Mouse (Mus musculus) macrophage (primary cell): ENCODE data around the gene Hk1. TPM values are rescaled to one million over a fixed set of nuclear protein-coding genes. Genes with fewer than 3 reads are reported as not detected.

ENCODE experiments used
- H3K27ac ChIP-seq: fragments of 350-480 bp; formaldehyde crosslinking; 2 replicates; pipeline ENCODE4 v1.9.0; 2021
- H3K36me3 ChIP-seq: fragments of 350-480 bp; formaldehyde crosslinking; 2 replicates; pipeline ENCODE4 v1.9.0; 2021; ENCODE audit errors: inconsistent target
- H3K4me3 ChIP-seq: fragments of 350-480 bp; formaldehyde crosslinking; 2 replicates; pipeline ENCODE4 v1.9.0; 2021; ENCODE audit errors: inconsistent target
- H3K79me2 ChIP-seq: fragments of 350-480 bp; formaldehyde crosslinking; 2 replicates; pipeline ENCODE4 v1.9.0; 2021; ENCODE audit errors: inconsistent target
- WGBS: methylation state at CpG from one replicate; pipeline ENCODE4 v1.1.7; 2026; ENCODE audit warnings: inconsistent platforms; ENCODE audit not compliant: missing documents; 5-methylcytosine and 5-hydroxymethylcytosine counted together
- polyA plus RNA-seq: library from polyadenylated mRNA; stranded (reverse); fragments of 250-400 nt; gene quantifications from 3 replicates; pipeline ENCODE4 v1.2.4, GENCODE M21; 2018; ENCODE audit warnings: inconsistent platforms

Gene Hk1
- polyA plus RNA-seq, 1 experiment from 2014 or later: 62.1 TPM

DNA sequence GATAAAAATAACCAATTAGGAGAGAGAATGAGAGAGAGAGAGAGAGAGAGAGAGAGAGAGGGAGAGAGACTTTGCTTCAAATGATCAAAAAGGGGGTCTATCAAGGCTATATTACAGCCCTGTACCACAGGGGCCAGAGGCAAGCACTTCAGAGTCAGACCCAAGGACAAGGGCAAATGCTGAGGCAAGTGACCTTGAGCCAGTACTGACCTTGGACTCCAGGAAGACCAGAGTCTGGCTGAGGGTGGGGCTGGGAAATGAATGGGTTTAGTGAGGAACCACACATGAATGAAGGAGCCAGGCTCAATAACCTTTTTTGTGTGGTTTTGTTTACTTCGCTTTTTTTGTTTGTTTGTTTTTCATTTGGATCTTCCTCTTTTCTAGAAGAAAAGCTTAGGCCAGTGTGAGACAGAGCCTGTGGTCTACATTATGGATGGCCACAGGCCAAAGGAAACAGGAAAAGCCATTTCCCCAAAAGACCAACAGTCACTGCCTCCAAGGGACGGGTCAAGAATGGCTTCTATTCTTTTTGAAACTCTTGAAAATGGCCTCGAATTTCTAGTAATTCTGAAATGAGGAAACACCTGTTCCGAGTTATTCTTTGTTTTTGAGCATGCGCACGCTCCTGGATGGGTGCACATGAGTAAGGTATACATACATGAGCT is 92.1 kb downstream of the Hk1 start:
- Histone ChIP-seq H3K79me2 (no peaks in the 10 kb centered on the region), H3K4me3 (no peak overlapping the region), H3K36me3 (peaks cover 63% of the 10 kb centered on the region), H3K27ac (no peak overlapping the region)
- WGBS: 14% methylated on average over 6 of the region's 6 CpGs

DNA sequence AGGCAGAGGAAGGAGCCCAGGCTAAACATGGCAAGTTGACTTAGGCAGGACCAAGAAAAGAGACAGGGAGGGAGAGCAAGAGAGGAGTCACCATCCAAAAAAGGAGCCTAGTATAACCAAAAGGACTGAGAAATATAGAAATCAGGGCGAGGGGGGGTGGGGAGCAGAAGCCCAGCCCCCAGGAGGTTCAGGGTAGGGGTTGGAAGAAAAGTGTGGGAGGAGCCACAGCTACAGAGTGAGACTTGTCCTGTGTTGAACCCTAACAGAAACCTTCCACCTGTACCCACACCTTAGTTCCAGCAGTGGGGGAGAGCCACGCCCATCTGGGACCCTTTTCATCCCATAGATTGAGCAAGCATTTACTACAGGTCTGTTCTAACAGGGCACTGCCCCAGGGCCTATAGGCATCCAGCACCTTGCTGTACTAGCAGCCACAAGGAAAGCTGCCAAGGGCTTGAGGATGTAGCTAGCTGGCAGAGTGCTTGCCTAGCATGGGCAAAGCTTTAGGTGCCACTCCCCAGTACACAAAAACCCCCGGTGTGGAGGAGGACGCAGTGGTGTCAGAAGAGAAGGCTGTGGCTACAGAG is 96.4 kb downstream of the Hk1 start:
- WGBS: 91% methylated on average over 4 of the region's 4 CpGs
- Histone ChIP-seq H3K4me3 (no peak overlapping the region), H3K79me2 (no peaks in the 10 kb centered on the region), H3K36me3 (peaks cover 59% of the 10 kb centered on the region), H3K27ac (no peak overlapping the region)

DNA sequence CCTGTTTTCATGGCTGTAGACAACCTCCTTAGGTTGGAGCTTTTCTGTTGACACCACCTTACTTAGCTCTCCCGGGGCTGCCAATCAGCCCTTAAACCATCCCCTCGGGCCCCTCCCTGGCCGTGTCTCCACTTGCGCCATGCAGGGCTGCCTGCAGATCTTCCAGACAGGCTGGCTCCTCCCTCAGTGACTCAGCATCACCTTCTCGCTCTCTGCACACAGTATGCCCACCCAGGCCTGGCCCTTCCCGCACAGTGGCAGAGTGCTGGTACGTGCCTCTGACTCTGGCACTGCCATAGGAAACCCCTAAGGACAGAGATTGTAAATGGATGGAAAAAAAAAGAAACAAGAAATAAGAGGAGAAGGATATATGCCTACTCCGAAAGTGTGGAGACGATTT is 96.9 kb downstream of the Hk1 start:
- Histone ChIP-seq H3K36me3 (peaks cover 59% of the 10 kb centered on the region), H3K27ac (no peak overlapping the region), H3K79me2 (no peaks in the 10 kb centered on the region), H3K4me3 (no peak overlapping the region)
- WGBS: 88% methylated on average over 7 of the region's 9 CpGs

DNA sequence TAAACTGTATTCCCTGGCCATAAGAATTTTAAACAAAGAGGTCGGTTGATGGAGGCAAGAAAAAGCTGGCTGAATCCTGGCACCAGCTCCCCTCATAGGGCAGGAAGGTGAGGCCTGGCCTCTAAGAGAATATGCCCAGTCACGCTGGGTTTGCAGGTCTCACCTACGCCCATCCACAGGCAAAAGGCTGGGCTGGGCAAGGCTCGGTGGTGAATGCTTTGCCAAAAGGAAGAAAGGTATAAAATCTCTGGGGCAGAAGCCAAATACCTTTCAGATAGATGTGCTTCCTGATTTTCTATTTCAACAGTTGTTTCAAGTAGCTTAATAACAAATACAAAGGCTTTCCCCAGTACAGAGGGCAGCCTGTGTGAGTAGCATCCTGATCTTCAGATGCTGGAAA is 100.0 kb downstream of the Hk1 start:
- H3K27ac ChIP-seq: no peak overlapping the region
- H3K79me2 ChIP-seq: no peaks in the 10 kb centered on the region
- peaks cover 49% of the 10 kb centered on the region for H3K36me3 ChIP-seq
- H3K4me3 ChIP-seq: no peak overlapping the region
- WGBS: 92% methylated on average over 4 of the region's 4 CpGs

DNA sequence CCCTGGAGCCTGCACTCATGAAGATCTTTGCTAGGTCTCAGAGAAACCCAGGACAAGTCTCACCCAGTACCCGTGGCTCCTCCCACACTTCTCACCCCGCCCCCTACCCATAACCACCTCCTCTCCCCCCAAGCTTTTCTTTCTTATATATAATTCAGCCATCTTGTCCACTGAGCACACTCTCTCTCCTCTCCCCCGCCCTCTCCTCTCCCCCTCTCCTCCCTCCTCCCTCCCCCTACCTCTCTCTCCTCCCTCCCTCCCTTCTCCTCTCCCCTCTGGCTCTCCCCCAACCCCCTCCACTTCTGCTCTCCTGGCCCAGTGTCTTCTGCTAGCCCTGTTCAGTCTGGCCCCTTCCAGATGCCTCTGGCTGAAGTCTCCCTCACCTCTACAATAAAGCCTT is 100.6 kb downstream of the Hk1 start:
- 95% methylated on average over 2 of the region's 3 CpGs for WGBS
- Histone ChIP-seq H3K36me3 (peaks cover 51% of the 10 kb centered on the region), H3K79me2 (no peaks in the 10 kb centered on the region), H3K27ac (no peak overlapping the region), H3K4me3 (no peak overlapping the region)

DNA sequence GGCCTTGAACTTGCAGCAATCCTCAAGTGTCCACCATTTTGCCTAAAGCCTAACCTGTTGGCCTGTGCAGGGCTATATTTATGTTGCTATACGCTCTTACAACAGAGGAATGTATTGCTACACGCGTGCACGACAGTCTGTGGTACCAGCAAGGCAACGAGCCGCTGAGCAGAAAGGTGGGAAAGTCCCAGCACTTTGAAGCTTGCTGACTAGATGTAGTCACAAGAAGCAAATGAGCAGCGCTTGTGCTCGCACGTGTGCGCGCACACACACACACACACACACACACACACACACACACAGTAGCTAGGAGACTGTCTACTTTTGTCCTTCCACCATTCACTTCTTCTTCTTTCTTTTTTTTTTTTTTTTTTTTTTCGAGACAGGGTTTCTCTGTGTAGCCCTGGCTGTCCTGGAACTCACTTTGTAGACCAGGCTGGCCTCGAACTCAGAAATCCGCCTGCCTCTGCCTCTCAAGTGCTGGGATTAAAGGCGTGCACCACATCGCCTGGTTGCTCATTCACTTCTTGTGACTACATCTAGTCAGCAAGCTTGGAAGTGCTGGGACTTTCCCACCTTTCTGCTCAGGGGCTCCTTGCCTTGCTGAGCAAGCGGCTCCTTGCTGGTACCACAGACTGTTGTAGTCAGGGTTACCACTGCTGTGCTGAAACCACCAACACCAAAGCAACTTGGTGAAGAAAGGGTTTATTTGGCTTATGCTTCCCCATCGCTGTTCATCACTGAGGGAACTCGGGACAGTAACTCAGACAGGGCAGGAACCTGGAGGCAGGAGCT is 102.0 kb downstream of the Hk1 start:
- Histone ChIP-seq H3K4me3 (no peak overlapping the region), H3K36me3 (peaks cover 50% of the 10 kb centered on the region), H3K79me2 (no peaks in the 10 kb centered on the region), H3K27ac (no peak overlapping the region)
- WGBS: 93% methylated on average over 10 of the region's 19 CpGs

DNA sequence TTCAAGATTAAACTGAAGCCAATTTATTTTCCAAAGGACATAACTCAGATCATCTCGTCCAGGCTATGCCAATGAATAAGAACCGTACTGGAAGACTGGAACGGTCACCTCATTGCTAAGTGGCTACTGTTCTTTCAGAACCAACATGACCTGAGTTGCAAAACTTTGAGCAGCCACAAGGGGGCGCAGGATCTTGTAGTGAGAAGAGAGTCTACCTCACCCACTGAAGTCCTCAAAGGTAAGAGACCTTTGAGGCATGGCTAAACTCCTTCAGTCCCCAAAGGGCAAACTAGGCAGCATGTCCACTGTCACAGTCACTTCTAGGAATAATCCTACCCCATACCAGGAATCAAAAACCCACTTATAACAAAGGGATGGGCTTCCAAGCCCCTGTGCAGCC is 104.5 kb downstream of the Hk1 start:
- no peaks in the 10 kb centered on the region for H3K79me2 ChIP-seq
- peaks cover 46% of the 10 kb centered on the region for H3K36me3 ChIP-seq
- no peak overlapping the region for H3K4me3 ChIP-seq
- WGBS: 31% methylated on average over 4 of the region's 4 CpGs
- H3K27ac ChIP-seq: no peak overlapping the region

DNA sequence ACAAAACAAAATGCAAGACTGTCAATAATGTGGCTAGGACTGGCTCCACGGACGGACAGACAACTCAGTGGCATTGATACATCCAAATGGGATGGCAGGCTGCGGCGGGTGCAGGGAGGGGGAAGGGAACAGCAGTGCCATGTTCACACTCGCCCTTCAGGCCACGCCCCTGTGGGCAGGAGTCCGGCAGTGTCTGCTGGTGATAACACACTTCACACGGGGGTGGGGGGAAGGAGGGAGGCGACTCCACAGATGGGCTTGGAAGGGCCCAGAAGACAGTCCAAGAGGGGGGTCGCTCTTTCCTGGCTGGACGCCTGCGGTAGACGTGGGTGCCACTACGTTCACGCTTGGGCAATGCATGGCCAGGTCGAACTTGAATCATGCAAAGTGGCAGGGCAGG is 110.4 kb downstream of the Hk1 start:
- WGBS: 94% methylated on average over 16 of the region's 16 CpGs
- no peak overlapping the region for H3K4me3 ChIP-seq
- H3K36me3 ChIP-seq: peaks cover 44% of the 10 kb centered on the region
- H3K27ac ChIP-seq: no peak overlapping the region
- H3K79me2 ChIP-seq: no peaks in the 10 kb centered on the region

DNA sequence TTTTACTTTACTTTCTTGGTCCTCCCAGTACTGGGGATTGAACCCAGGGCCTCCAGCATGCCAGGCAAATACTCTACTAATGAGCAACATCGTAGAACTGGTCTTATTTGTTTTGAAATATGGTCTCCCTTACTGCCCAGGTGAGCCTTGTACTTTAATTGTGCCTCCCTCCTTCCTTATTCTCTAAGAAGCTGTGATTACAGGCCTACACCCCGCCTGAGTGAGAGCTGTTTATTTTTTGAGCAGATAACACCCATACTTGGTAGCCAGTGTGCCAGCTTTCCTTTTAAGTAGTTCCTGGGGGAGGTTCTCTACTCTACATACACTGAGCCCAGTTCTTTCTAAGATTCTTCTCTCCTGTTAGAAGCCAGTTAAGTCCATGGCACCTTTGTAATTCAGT is 115.4 kb downstream of the Hk1 start:
- Histone ChIP-seq H3K27ac (no peak overlapping the region), H3K36me3 (peaks cover 4% of the 10 kb centered on the region; the same call in 1 of the 2 replicates), H3K4me3 (no peak overlapping the region), H3K79me2 (no peaks in the 10 kb centered on the region)
- 85% methylated on average over 2 of the region's 2 CpGs for WGBS

DNA sequence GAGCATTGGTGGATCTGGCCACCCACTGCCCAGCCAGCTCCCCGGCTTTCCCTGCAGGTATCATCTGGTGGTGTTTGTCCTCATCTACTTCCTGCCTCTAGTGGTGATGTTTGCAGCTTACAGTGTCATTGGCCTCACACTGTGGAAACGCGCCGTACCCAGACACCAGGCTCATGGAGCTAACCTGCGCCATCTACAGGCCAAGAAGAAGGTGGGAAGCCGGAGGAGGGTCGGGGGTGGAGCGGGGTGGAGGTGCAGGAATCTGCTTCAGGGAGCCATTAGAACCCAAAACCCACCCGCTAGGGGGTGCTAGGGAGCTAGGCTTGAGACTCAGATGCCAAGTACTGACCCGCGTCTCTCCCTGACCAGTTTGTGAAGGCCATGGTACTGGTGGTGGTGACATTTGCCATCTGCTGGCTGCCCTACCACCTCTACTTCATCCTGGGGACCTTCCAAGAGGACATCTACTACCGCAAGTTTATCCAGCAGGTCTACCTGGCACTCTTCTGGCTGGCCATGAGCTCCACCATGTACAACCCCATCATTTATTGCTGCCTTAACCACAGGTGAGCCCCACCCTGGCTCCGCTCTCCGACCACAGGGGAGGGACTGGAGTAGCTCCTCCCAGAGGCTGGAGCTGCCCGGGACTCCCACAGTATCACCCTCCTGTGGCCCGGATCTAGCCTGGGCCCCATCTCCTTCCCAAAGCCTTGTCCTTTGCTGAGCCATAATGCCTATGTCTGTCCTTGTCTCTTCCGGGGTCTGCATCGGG is 118.4 kb downstream of the Hk1 start:
- Histone ChIP-seq H3K36me3 (no peaks in the 10 kb centered on the region), H3K79me2 (no peaks in the 10 kb centered on the region), H3K4me3 (no peak overlapping the region), H3K27ac (no peak overlapping the region)
- WGBS: 22% methylated on average over 18 of the region's 18 CpGs

DNA sequence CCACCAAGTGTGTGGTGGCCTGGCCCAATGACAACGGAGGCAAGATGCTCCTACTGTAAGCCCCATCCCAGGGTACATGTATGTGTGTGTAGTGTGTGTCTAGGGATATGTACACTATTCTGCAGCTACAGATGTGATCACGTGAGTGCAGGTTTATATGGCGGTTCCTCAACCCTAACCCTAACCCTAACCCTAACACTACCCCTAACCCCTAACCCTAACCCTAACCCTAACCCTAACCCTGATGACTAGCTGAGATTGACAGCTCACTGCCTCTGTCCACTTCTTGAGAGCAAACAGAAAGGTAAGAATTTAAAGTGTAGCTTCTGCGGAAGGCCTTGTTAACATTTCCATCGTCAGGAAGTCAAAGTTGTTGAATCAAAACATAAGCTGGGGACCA is 121.4 kb downstream of the Hk1 start:
- Histone ChIP-seq H3K36me3 (no peaks in the 10 kb centered on the region), H3K79me2 (no peaks in the 10 kb centered on the region), H3K27ac (no peak overlapping the region), H3K4me3 (no peak overlapping the region)
- WGBS: 89% methylated on average over 5 of the region's 5 CpGs

DNA sequence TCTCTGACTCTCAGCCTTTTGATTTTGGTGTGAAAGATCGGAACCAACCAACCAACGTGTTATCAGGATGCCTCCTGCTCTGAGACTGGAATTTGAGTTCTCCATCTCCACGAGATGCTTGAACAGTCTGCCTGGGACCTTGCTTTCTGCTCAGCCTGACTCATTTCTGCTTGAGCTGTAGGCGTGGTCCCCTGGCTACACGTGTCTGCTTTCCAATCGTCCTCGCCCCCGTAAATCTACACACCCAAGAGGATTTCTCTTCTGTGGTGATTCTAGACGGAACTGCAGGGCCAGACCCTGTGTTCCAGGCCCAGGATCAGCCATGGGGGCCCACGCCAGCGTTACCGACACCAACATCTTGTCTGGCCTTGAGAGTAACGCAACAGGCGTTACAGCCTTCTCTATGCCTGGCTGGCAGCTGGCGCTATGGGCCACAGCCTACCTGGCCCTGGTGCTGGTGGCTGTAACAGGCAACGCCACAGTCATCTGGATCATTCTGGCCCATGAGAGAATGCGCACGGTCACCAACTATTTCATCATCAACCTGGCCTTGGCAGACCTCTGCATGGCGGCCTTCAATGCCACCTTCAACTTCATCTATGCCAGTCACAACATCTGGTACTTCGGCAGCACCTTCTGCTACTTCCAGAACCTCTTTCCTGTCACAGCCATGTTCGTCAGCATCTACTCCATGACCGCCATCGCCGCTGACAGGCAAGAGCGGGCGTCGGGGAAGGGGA is 127.0 kb downstream of the Hk1 start:
- H3K27ac ChIP-seq: no peak overlapping the region
- H3K36me3 ChIP-seq: no peaks in the 10 kb centered on the region
- H3K4me3 ChIP-seq: no peak overlapping the region
- WGBS: 94% methylated on average over 27 of the region's 27 CpGs
- H3K79me2 ChIP-seq: no peaks in the 10 kb centered on the region

DNA sequence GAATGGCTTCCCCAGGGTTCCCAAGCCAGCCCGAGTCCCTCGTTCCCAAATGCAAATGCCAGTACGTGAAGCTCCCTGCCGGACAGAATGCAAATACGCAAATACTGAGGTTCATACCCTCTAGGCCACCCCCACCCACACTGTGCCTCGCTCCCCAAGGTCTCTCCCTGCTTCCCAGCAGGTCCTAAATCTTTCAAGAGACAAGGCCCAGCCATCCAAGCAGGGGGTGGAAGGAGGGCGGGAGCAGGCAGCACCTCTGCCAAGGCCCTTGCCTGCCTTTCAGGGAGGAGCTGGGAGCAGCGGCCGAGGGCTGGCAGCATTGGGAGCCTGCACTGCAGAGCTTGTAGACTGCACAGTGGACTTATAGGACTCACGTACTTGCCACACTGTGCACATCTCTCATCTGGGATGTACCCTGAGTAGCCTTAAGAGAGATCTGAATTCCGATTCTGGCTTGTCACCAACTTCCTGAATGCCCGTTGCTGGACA is 127.7 kb downstream of the Hk1 start, which contains the start of gene Tacr2:
Gene Tacr2 (plus strand): TSS at position 439 of the 489 bp plus-strand sequence.
- Histone ChIP-seq H3K36me3 (no peaks in the 10 kb centered on the region), H3K27ac (no peak within 1 kb of the TSS), H3K79me2 (no peaks in the 10 kb centered on the region), H3K4me3 (no peak within 1 kb of the TSS)
- 93% methylated on average over 12 of the region's 12 CpGs for WGBS

DNA sequence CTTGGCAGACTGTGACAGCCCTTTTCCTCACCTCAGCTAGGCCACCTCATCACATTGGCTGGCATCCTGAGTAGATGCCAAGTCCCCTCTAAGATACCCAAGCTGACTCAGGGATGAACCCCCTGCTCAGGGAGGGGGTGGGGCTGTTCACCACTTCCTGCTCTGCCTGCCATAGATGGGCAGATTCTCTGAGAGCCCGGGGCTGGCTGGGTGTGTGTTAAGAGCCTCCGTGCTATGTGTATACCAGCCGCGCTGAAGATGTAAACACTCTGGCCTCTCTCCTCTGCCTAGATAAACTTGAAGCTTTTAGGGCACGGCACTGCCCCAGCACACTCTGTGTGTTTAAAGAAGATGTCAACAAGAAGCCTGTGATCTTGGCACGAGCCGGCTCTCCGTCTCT is 131.9 kb downstream of the Hk1 start:
- Histone ChIP-seq H3K27ac (no peak overlapping the region), H3K79me2 (no peaks in the 10 kb centered on the region), H3K36me3 (no peaks in the 10 kb centered on the region), H3K4me3 (no peak overlapping the region)
- WGBS: 33% methylated on average over 8 of the region's 8 CpGs
